ENCODE assay signal across 8 mouse cellular contexts in genomic region chr2:181384919-181385391, GRCm38 (mm10). TPM values are rescaled to one million over a fixed set of nuclear protein-coding genes. Genes with fewer than 3 reads are reported as not detected.
DNase-seq lines count a peak whose midpoint lies in the region; ATAC-seq and TF ChIP-seq lines count a peak whose summit lies in the region.

No protein-coding gene starts in this region.

- H3K9me3 ChIP-seq in midbrain, embryonic 14.5 days (ENCODE audit: control insufficient read depth, low read length): no peaks in the 10 kb centered on the region
- H3K9me3 ChIP-seq in intestine, embryonic 15.5 days: no peaks in the 10 kb centered on the region

- TF ChIP-seq CTCF in cerebellum, adult 2 months (IDR thresholded peaks at IDR 0.05; ENCODE audit: borderline replicate concordance, insufficient read depth, low read depth, low read length): no peak

- H3K36me3 ChIP-seq in midbrain, embryonic 14.5 days (ENCODE audit: control insufficient read depth, insufficient read depth, low read length): peaks cover 72% of the 10 kb centered on the region
- H3K36me3 ChIP-seq in intestine, embryonic 15.5 days: peaks cover 25% of the 10 kb centered on the region

- peak overlapping the region; percentile 29; the same call in 1 of the 2 replicates for H3K27ac ChIP-seq in cerebellum, adult 2 months (ENCODE audit: insufficient read depth, low read length)
- no peak overlapping the region for H3K27ac ChIP-seq in midbrain, embryonic 14.5 days (replicated peaks; ENCODE audit: low read depth, low read length)
- no peak overlapping the region for H3K27ac ChIP-seq in intestine, embryonic 15.5 days

- H3K4me1 ChIP-seq in cerebellum, adult 2 months (ENCODE audit: control insufficient read depth, insufficient read depth, low read length): peaks cover 55% of the 10 kb centered on the region
- no peaks in the 10 kb centered on the region for H3K4me1 ChIP-seq in midbrain, embryonic 14.5 days (ENCODE audit: control insufficient read depth, insufficient read depth, low read length)
- no peaks in the 10 kb centered on the region for H3K4me1 ChIP-seq in intestine, embryonic 15.5 days (replicated peaks)

- no peak for ATAC-seq in cerebellum, adult (ENCODE audit: insufficient number of reproducible peaks, low FRiP score, low TSS enrichment)
- no peak for ATAC-seq in midbrain, embryonic 14.5 days (ENCODE audit: low FRiP score, low TSS enrichment)
- ATAC-seq in intestine, embryonic 15.5 days: no peak

- no peak for TF ChIP-seq POLR2A in cerebellum, adult 2 months (IDR thresholded peaks at IDR 0.05; ENCODE audit: borderline replicate concordance, insufficient read depth, low read length)

- 33% methylated on average over 4 of the region's 4 CpGs for WGBS in cerebellum, adult 2 months
- 93% methylated on average over 4 of the region's 4 CpGs for WGBS in midbrain, embryonic 14.5 days
- 83% methylated on average over 4 of the region's 4 CpGs for WGBS in intestine, embryonic 15.5 days

- DNase-seq in cerebellum, adult 2 months: peak; percentile 53 to 57
- DNase-seq in right cerebral cortex, adult 18-20 months: peak; percentile 34
- no peak for DNase-seq in right cerebral cortex, postnatal 14 days
- DNase-seq in heart, postnatal 14 days: peak; percentile 80 to 83
- DNase-seq in midbrain, embryonic 14.5 days: peak; percentile 31
- DNase-seq in yolk sac, embryonic 10.5 days (ENCODE audit: low spot score): no peak

- no peak overlapping the region for H3K4me2 ChIP-seq in midbrain, embryonic 14.5 days (ENCODE audit: low read length)
- no peak overlapping the region for H3K4me2 ChIP-seq in intestine, embryonic 15.5 days (replicated peaks)

- H3K9ac ChIP-seq in midbrain, embryonic 14.5 days (replicated peaks; ENCODE audit: low read length): no peak overlapping the region
- H3K9ac ChIP-seq in intestine, embryonic 15.5 days: no peak overlapping the region

- intact Hi-C loops in heart, postnatal 14 days (cut with DNase I): no loop called here

- H3K4me3 ChIP-seq in cerebellum, adult 2 months (replicated peaks; ENCODE audit: insufficient read depth, low read depth, low read length): no peak overlapping the region
- H3K4me3 ChIP-seq in midbrain, embryonic 14.5 days (replicated peaks; ENCODE audit: low read depth, low read length): no peak overlapping the region
- H3K4me3 ChIP-seq in intestine, embryonic 15.5 days (replicated peaks): no peak overlapping the region

- H3K27me3 ChIP-seq in cerebellum, adult 2 months (ENCODE audit: control insufficient read depth, insufficient read depth, low read length): no peaks in the 10 kb centered on the region
- no peaks in the 10 kb centered on the region for H3K27me3 ChIP-seq in midbrain, embryonic 14.5 days (ENCODE audit: control insufficient read depth, insufficient read depth, low read length)
- no peaks in the 10 kb centered on the region for H3K27me3 ChIP-seq in intestine, embryonic 15.5 days (replicated peaks)

RNA-seq across cellular contexts. Expression of gene Lime1, which starts 5.1 kb away (rescaled TPM):
- 79.8 and 85.0 TPM in 2 replicates for polyA plus RNA-seq in cerebellum, adult 2 months (2012; rRNA removed)
- total RNA-seq in heart, postnatal 14 days (2021): 1 to 10 TPM; 7.9 to 8.7 TPM
- polyA plus RNA-seq in midbrain, embryonic 14.5 days (2014; fragmentation: Nextera tagmentation; extraction: Ambion mirVana): 43.7 and 50.1 TPM in 2 replicates
- 17.1 and 19.4 TPM in 2 replicates for polyA plus RNA-seq in intestine, embryonic 15.5 days (2015; fragmentation: Nextera tagmentation; extraction: Ambion mirVana)

RNA-seq across cellular contexts. Expression of gene Arfrp1, which starts 19.8 kb away (rescaled TPM):
- 75.6 and 77.7 TPM in 2 replicates for polyA plus RNA-seq in cerebellum, adult 2 months (2012; rRNA removed)
- total RNA-seq in heart, postnatal 14 days (2021): 10 to 100 TPM; 43.9 to 44.0 TPM
- 65.8 and 76.2 TPM in 2 replicates for polyA plus RNA-seq in midbrain, embryonic 14.5 days (2014; fragmentation: Nextera tagmentation; extraction: Ambion mirVana)
- 55.4 and 58.3 TPM in 2 replicates for polyA plus RNA-seq in intestine, embryonic 15.5 days (2015; fragmentation: Nextera tagmentation; extraction: Ambion mirVana)

RNA-seq across cellular contexts. Expression of gene Zgpat, which starts 20.2 kb away (rescaled TPM):
- polyA plus RNA-seq in cerebellum, adult 2 months (2012; rRNA removed): 102 and 106 TPM in 2 replicates
- total RNA-seq in heart, postnatal 14 days (2021): 10 to 100 TPM; 21.0 to 21.4 TPM
- polyA plus RNA-seq in midbrain, embryonic 14.5 days (2014; fragmentation: Nextera tagmentation; extraction: Ambion mirVana): 65.0 and 67.7 TPM in 2 replicates
- 35.7 and 36.7 TPM in 2 replicates for polyA plus RNA-seq in intestine, embryonic 15.5 days (2015; fragmentation: Nextera tagmentation; extraction: Ambion mirVana)

Comparison
In these comparisons a context has a peak if more than half of its experiments do, and no peak if none do; other contexts are left out.
1. DNase-seq: peak in cerebellum, adult 2 months (2 of 2), right cerebral cortex, adult 18-20 months (single experiment), heart, postnatal 14 days (2 of 2) and midbrain, embryonic 14.5 days (single experiment); none in right cerebral cortex, postnatal 14 days (single experiment) and yolk sac, embryonic 10.5 days (single experiment).